Mouse (Mus musculus): ENCODE results near the gene Hydin.

The Hydin gene

GRCm38 (mm10) chr8:110630079-110630478 is 363.3 kb downstream of the Hydin start:
- DNase-seq (ENCODE audit: low read depth in 2 of 2, low spot score in 2 of 2) = no peak

GRCm38 (mm10) chr8:110630571-110631071 is 363.8 kb downstream of the Hydin start:
- DNase-seq (ENCODE audit: low read depth in 2 of 2, low spot score in 2 of 2) = no peak

- no peak for DNase-seq (ENCODE audit: low read depth in 2 of 2, low spot score in 2 of 2)
Measured at GRCm38 (mm10) chr8:110631201-110631600, 364.4 kb downstream of the Hydin start.

- no peak for DNase-seq (ENCODE audit: low read depth in 2 of 2, low spot score in 2 of 2)
Measured at GRCm38 (mm10) chr8:110633814-110634213, 367.0 kb downstream of the Hydin start.

GRCm38 (mm10) chr8:110636182-110636581 is 369.4 kb downstream of the Hydin start:
- no peak for DNase-seq (ENCODE audit: low read depth in 2 of 2, low spot score in 2 of 2)

GRCm38 (mm10) chr8:110642331-110642730 is 375.6 kb downstream of the Hydin start:
- no peak for DNase-seq (ENCODE audit: low read depth in 2 of 2, low spot score in 2 of 2)

GRCm38 (mm10) chr8:110643177-110643576 is 376.4 kb downstream of the Hydin start:
- DNase-seq (ENCODE audit: low read depth in 2 of 2, low spot score in 2 of 2) = no peak

GRCm38 (mm10) chr8:110644422-110644821 is 377.6 kb downstream of the Hydin start:
- no peak for DNase-seq (ENCODE audit: low read depth in 2 of 2, low spot score in 2 of 2)

GRCm38 (mm10) chr8:110644901-110645300 is 378.1 kb downstream of the Hydin start:
- DNase-seq (ENCODE audit: low read depth in 2 of 2, low spot score in 2 of 2) = no peak

- no peak for DNase-seq (ENCODE audit: low read depth in 2 of 2, low spot score in 2 of 2)
Measured at GRCm38 (mm10) chr8:110645340-110645739, 378.6 kb downstream of the Hydin start.

GRCm38 (mm10) chr8:110646064-110646463 is 379.3 kb downstream of the Hydin start:
- DNase-seq (ENCODE audit: low read depth in 2 of 2, low spot score in 2 of 2) = no peak

- DNase-seq (ENCODE audit: low read depth in 2 of 2, low spot score in 2 of 2) = no peak
Measured at GRCm38 (mm10) chr8:110648577-110648976, 381.8 kb downstream of the Hydin start.

GRCm38 (mm10) chr8:110649286-110649685 is 382.5 kb downstream of the Hydin start:
- no peak for DNase-seq (ENCODE audit: low read depth in 2 of 2, low spot score in 2 of 2)

GRCm38 (mm10) chr8:110650838-110651237 is 384.1 kb downstream of the Hydin start:
- no peak for DNase-seq (ENCODE audit: low read depth in 2 of 2, low spot score in 2 of 2)

GRCm38 (mm10) chr8:110651847-110652246 is 385.1 kb downstream of the Hydin start:
- no peak for DNase-seq (ENCODE audit: low read depth in 2 of 2, low spot score in 2 of 2)

GRCm38 (mm10) chr8:110654075-110655060 is 387.6 kb downstream of the Hydin start:
- DNase-seq (ENCODE audit: low read depth in 2 of 2, low spot score in 2 of 2) = no peak

GRCm38 (mm10) chr8:110655827-110656226 is 389.1 kb downstream of the Hydin start:
- DNase-seq (ENCODE audit: low read depth in 2 of 2, low spot score in 2 of 2) = no peak

- no peak for DNase-seq (ENCODE audit: low read depth in 2 of 2, low spot score in 2 of 2)
Measured at GRCm38 (mm10) chr8:110657661-110658060, 390.9 kb downstream of the Hydin start.
